Mouse (Mus musculus): ENCODE data around the gene Mia2.

DNA sequence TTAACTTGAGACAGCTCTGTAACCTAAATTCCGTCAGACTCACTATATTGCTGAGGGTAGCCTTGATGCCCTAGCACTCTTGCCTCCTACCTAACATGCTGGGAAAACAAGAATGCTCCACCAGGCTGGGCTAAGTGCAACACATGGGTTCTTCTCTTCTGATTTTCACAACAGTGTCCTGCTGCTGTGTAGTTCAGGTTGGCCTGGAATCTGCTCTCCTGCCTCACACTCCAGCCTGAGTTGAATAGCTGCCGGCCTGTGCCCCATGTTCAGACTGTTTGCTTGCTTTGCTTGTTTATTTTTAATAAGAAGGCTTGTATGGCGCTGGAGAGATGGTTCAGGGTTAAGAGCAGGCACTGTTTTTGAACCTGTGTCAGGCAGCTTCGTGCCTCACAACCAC, 15.1 kb upstream of the Mia2 start:
- TF ChIP-seq CTCF (IDR thresholded peaks at IDR 0.05): no peak
- no peak for TF ChIP-seq POLR2A (IDR thresholded peaks at IDR 0.05; ENCODE audit: insufficient read depth, low read depth, low read length)
- TF ChIP-seq EP300 (IDR thresholded peaks at IDR 0.05; ENCODE audit: insufficient read depth, low read depth, low read length): no peak

Data from heart, adult 2 months (tissue).